Mouse (Mus musculus): ENCODE measurements at regions not wholly inside any gene's neighbourhood (a gene's known extent, or its start where the extent isn't known, plus 50 kb on each side); places are given as distances from the start of the nearest gene placed in this dataset.

DNA sequence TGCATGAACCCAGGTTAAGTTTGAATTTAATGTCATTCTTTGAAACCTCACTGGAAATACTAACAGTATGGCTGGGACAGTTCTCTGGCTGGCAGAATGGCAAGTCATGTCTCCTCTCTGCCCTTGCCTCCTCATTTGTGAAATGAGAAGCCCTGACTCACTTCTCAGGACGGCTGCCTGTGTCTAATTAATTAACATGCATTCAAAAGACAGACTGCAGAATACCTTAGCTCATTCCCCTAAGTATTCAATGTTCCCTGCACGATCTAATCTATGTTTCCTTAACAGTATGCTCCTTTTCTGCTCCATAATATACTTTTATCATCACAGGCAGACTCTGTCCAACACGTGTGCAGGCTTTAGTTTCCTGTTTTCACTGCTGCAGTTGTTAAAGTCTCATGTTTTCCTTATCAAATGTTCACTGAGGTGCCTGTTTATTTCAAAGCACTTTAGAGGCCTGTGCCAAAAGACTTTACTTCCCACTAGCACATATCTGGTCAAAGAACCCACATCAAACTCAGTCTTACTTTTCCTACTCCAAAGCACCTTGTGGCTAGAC, 196.7 kb upstream of the Acvr2a start:
- no peak for ATAC-seq (ENCODE audit: low TSS enrichment)

DNA sequence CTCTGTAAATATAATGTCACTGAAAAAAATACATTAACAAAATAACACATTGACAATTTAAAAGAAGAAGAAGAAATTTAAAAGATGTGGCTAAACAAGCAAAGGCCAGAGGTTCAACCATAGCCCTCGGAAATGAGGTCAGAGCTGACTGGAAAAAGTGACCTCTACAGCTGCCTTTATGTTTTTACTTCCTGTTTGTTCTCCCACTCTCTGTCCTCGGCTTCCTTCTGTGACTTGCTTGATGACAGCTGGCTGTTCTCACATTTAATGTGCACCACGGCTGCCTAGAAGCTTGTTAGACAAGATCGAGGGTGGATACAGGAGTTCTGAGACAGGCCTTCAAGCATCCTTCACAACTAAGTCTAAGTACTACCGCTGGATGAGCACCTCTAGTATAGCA, 194.9 kb upstream of the Acvr2a start:
- no peak for ATAC-seq (ENCODE audit: low TSS enrichment)

DNA sequence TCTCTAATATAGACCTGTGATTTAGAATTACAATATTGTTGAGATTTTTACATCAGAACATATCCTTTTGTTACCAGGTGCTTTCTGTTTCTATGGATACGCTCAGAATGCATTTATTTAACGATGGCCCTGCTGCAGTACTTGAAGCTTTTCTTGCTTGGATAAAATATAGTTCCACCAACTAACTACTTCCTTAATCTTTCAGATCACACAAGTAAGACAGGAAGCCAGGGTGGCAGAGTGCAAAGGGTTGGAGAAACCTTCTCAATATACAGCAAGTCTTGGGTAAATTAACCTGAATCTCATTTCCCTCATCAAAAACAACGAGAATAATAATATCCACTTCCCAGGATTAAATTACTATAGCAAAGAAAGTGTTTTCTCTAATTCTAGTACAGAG, 193.1 kb upstream of the Acvr2a start:
- ATAC-seq (ENCODE audit: low TSS enrichment), result no peak

DNA sequence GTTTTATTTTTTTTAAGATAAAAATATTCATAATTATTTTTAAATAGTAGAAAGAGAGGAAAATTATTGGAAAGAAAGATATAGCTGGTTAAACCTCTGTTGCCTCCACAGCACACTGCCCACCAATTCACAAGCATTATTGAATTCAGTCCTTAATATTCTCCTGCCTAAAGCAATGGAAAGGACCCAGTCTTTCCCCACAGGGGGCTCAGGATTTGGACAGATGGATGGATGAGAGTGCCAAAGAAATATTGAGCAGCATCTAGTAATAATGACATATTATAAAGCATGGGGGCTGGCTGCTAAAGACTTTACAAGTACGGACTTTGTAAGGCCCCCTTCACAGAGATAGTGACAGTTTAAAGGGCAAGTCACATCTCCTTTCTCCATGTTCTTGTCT, 191.6 kb upstream of the Acvr2a start:
- ATAC-seq (ENCODE audit: low TSS enrichment), result no peak

GRCm38 (mm10) chr2:48624040-48624439, 189.9 kb upstream of the Acvr2a start:
- peak; percentile 95 for ATAC-seq (ENCODE audit: low TSS enrichment)

GRCm38 (mm10) chr2:48624461-48624860, 189.4 kb upstream of the Acvr2a start:
- no peak; the same call in 1 of the 2 replicates for ATAC-seq (ENCODE audit: low TSS enrichment)

DNA sequence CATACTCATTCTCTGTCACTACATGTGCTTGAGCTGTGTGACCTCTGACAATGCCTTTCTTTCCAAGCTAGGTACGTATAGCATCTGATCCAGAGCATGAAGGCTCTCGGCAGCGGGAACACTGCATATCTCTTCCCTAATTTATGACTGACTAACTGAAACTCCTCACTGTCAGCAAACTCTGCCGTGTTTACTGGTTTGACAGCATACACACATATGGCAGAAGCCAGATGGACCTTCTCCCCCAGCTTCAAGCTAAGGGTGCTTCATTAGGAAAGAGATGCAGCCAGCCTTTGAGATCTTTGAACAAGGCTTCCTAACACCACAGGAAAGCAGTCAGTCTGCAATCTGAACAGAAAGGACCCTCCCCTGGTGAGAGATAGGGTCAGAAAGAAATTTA, 186.9 kb upstream of the Acvr2a start:
- no peak for ATAC-seq (ENCODE audit: low TSS enrichment)

DNA sequence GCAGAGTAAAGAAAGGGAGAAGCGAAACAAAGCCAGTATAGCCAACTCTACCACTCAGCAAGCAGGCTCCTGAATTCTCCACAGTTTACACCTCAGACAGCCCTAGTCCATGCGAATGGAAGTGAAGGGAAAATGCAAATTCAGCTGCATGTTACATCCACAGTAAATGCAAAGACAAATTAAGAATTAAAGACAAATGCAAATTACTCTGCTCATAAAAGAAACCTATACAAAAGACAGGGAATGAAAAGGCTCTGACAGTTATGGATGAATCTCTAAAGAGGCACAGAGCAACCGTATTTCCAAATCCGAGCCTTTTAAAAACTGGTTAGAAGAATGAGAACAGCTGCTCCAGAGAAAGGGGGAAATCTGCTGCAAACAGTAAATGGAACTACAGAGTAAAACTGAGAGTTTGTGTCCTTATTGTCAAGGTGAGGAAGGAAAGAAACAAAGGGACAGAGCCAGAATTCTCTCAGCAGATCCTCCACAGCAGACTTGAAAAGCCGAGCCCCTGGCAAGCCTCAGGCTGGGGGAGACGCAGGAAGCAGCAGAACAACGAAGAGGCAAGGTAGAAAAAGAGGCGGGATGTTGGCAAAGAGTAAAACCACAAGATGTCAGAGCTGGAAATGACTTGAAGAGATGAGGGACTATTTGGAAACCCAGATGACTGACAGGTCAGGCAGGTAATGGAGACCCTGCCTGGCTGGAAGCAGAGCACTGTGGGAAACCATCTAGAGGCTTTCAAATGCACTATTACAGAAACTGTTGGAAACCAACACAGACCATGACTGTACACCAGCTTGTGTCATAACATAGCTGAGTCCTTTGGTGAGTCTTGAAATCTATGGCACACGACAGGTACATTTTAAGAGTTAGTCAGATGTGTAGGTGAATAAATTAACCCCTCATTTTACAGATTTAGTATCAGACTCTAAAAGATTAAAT, 184.5 kb upstream of the Acvr2a start:
- ATAC-seq (ENCODE audit: low TSS enrichment), result no peak; the same call in 1 of the 2 replicates

GRCm38 (mm10) chr2:48634456-48635174, 179.3 kb upstream of the Acvr2a start:
- ATAC-seq (ENCODE audit: low TSS enrichment), result no peak

- ATAC-seq (ENCODE audit: low TSS enrichment), result no peak
These were observed 177.8 kb upstream of the Acvr2a start for GRCm38 (mm10) chr2:48636108-48636507.

DNA sequence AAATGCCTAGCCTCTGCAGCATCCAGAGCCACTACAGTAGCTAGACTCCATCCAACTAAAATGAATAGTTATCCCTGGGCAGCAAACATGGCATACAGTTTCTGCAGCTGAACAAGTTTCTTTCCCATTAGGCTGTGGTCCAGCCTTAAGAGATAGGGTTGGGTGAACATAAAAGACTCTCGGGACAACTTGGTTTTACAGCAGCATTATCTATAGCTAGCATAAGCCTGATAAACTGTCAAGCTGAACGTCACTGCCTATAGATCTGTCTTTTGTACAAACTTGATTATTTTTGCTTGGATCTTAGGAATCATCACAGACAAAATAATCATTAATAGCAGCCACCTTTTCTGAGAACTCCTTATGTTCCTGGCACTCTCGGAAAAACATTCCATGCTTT, 169.8 kb upstream of the Acvr2a start:
- ATAC-seq (ENCODE audit: low TSS enrichment), result no peak

GRCm38 (mm10) chr2:48650281-48650680, 163.6 kb upstream of the Acvr2a start:
- peak; percentile 94 for ATAC-seq (ENCODE audit: low TSS enrichment)

GRCm38 (mm10) chr2:48661222-48661621, 152.7 kb upstream of the Acvr2a start:
- ATAC-seq (ENCODE audit: low TSS enrichment), result no peak

DNA sequence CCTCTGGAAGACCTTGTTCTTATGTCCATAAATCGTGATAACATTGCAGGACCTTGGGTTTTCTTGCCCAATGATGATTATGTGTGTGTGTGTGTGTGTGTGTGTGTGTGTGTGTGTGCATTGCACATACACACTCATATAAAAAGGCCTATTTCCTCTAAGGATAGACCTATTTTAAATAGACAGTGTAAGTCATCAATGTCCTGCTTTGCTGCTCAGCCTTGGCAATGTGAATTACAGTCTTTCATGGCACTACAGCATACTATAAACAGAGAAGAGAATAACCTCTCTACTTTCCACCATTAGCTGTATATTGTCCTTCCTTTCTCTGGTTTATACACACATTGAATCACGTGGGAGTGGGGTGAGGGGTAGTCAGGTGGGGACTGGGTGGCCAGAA, 148.8 kb upstream of the Acvr2a start:
- no peak for ATAC-seq (ENCODE audit: low TSS enrichment)

- no peak for ATAC-seq (ENCODE audit: low TSS enrichment)
These were observed 124.8 kb upstream of the Acvr2a start for GRCm38 (mm10) chr2:48689098-48689497.

DNA sequence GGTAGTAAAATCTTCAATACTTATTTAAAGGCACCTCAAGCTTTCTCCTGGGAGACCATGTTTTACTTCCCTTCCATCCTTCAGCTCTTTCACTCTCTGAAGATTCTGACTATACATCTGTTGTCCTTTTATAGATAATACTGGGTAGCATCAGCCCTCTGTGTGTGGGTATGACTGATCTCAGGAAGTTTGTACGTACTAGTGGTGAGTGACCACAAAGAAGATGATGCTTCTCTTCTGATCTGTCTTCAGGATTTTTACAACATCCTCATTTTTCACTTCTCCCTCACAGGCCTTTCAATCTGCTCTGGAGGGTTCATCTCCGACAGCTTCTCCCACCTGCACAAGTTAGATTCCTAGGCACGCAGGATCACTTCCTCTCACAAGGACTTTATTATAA, 119.4 kb upstream of the Acvr2a start:
- no peak for ATAC-seq (ENCODE audit: low TSS enrichment)

- no peak for ATAC-seq (ENCODE audit: low TSS enrichment)
These were observed 113.0 kb upstream of the Acvr2a start for GRCm38 (mm10) chr2:48700886-48701285.

DNA sequence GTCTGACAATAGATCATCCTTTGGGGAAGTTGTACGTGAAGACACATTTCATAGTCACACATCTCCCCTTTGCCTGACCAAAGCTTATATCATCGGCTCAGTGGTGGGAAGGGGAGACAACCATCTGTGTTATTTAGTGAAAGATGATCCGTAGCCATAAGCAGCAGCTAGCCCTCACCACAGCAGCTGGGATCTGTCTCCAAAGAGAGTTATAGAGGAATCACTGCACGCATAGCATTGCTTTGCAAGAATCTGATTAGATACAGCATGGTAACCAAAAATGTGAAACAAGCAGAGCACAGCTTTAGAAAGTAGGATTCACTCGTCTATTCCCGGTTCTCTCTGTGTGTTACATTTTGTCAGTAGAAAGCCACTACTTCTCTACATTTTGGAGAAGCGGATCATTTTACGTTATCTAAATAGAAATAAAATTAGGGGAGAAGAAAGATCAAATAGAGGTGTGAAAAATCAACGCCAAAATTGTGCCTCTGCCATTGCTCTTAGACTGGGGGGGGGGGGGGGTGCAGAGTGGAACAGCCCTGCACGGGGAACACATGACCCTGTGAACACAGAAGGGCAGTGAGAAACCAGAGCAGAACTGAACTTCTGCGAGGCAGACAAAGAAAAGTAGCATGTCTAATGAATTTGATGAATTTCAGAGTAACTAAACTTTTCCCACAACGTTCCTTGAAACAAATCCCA, 108.7 kb upstream of the Acvr2a start:
- ATAC-seq (ENCODE audit: low TSS enrichment), result peak; percentile 58

- ATAC-seq (ENCODE audit: low TSS enrichment), result no peak
These were observed 108.1 kb upstream of the Acvr2a start for GRCm38 (mm10) chr2:48705805-48706150.

GRCm38 (mm10) chr2:48706188-48706587, 107.7 kb upstream of the Acvr2a start:
- ATAC-seq (ENCODE audit: low TSS enrichment), result peak; percentile 62

- no peak for ATAC-seq (ENCODE audit: low TSS enrichment)
These were observed 97.7 kb upstream of the Acvr2a start for GRCm38 (mm10) chr2:48716206-48716605.

DNA sequence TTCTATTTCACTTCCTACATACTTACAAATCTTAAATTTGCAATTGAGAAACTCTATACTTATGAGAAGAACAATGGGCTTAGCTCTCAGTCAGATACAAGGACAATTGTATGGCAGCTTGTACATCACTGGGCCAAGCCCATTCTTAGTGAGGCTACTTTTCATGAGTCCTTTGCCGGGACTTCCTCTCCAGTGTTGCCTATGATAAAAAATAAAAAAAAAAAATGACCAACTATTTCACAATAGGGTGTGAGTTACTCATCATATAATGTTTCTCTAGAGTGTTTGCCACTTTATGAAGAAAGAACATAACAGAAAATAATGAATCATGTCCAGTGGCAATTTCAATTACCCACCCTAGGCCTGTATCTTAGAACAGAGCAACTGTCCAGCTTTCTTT, 96.1 kb upstream of the Acvr2a start:
- no peak for ATAC-seq (ENCODE audit: low TSS enrichment)

All from frontal cortex, adult (tissue).